Mouse (Mus musculus): ENCODE data around the gene Creb3l4.
"Not testable (repeated sequence)": the region's sequence is repeated elsewhere in the genome, so short reads cannot be mapped to it uniquely, and the experiment has no call there.

The Creb3l4 gene

GRCm38 (mm10) chr3:90264687-90265033, 21.3 kb upstream of the Creb3l4 start:
- no peak for DNase-seq

DNA sequence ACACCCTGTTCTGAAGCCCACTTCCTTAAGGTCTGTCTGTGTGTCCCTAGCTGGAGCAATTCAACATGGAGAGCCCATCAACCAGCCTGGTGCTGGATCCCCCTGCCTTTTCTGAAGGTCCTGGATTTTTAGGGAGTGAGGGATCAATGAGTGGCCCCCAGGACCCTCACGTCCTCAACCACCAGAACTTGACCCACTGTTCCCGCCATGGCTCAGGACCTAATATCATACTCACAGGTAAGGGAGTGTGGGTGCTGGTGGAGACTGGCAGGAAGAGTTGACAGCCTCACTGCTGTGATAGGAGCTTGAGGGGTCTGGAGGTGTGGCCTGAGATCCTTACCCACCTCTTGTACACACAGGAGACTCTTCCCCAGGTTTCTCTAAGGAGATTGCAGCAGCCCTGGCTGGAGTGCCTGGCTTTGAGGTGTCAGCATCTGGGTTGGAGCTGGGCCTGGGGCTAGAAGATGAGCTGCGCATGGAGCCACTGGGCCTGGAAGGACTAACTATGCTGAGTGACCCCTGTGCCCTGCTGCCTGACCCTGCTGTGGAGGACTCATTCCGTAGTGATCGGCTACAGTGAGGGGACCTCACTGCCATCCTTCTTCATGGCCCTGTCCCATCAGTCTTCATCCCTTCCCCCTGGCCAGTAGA, 19.9 kb upstream of the Creb3l4 start:
- DNase-seq = no peak

DNA sequence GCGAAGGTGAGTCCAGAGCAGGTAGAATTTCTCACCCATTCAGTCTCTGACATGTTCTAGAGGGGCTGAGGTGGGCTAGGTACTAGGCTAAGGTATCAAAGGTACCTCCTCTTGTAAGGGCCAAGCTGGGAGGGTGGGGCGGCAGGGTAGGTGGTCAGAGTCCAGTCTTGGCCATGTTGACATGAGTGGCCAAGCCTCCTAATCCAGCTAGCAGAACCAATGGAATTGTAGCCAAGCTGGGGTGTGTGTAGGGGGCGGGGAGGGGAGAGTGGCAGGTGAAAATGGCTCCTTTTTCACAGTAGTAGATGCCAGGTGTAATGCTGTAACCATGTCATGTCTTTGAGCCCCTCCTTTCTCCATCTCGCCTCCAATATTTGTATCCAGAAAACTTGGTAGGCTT, 15.2 kb upstream of the Creb3l4 start:
- peak; percentile 35 for DNase-seq

- peak; percentile 67 for DNase-seq
These were observed 13.6 kb upstream of the Creb3l4 start for GRCm38 (mm10) chr3:90256731-90257530.

DNA sequence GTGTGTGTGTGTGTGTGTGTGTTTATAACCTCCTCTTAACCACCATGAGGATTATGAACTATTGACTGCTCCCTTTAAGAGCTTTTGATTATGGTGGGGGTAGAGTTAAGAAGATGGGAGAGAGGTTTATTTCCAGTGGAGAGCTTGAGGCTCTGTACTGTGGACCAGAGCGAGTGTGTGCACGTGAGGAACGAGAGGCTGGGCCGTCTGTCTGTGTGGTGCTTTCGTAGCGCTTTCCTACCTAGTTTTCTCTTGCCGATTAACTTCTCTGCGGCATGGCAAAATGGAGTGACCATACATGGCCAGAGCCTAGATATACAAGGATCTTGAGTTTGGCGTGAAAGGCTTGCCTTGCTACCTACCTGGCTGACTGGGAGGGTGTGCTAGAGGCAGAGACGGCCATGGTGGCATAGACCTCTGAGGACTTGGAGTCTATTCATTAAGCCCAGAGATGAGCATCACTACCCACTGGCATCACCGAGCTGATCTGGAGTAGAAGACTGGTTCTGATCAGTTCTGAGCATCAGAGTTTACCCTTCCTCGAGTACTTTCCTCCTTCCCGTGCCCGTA, 12.6 kb upstream of the Creb3l4 start:
- no peak for DNase-seq

GRCm38 (mm10) chr3:90255194-90255565, 11.9 kb upstream of the Creb3l4 start:
- DNase-seq = no peak

DNA sequence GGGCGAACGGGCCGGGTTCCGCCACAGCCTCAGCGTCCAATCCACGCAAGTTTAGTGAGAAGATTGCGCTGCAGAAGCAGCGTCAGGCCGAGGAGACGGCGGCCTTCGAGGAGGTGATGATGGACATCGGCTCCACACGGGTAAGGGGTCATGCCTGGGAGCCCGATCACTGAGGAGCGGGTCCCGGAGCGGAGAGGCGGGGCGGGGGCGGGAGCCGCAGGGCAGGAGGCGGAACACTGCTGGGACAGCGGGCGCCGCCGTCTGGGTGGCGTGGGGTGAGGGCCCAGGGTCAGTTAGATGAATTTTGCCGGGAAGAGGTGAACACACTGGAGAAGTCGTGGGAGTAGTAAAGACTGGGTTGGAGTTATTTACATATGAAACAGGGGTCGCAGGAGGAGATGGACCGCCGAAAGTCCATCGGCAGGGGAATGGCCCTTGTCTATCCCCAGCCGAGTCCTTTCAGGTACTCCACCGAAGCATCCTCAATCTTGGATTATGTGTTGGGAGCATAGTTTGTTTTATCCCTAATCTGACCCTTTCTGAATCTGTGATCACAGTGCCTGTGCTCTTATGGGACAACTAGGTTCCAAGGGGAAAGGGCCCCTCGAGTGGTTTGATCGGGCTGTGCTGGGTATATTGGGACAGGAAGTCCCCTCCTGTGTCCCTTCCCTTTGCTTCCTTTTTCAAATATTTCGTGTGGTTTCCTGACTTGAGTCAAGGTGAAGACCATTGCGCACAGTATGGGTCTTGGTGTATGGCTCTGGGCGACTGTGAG, 11.3 kb upstream of the Creb3l4 start:
- DNase-seq = no peak

DNA sequence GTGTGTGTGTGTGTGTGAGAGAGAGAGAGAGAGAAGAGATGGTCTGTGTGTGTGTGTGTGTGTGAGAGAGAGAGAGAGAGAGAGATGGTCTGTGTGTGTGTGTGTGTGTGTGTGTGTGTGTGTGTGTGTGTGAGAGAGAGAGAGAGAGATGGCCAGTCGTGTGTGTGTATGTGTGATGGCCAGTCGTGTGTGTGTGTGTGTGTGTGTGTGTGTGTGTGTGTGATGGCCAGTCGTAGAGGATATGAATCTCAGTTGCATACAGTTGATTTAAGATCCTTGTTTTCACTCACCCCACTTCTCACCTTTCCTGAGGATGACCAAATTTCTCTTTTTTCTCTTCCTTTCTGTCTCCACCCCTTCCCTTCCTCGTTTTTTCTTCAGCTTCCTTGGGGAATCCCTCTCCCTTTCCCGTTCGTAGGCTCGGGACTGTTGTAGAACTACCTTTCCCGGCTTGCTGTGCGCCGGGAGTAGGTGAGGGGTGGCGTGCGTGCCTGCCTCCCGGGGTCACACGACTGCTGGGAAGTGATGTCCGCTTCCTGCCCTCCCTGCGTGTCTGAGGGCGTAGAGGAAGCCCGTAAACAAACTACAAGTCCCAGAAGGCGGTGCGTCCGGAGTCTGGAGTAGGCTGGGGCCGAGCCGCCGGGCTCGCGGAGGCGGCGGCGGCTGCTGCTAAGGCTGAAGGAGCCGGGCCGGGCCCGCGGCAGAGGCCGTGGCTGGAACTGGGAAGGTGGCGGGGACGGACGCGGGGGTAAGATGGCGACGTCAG, 10.5 kb upstream of the Creb3l4 start, which contains the start of gene Crtc2:
TSS of gene Crtc2 (plus strand) at position 511 of the 766 bp plus-strand sequence.
- peak; percentile 94 for DNase-seq

DNA sequence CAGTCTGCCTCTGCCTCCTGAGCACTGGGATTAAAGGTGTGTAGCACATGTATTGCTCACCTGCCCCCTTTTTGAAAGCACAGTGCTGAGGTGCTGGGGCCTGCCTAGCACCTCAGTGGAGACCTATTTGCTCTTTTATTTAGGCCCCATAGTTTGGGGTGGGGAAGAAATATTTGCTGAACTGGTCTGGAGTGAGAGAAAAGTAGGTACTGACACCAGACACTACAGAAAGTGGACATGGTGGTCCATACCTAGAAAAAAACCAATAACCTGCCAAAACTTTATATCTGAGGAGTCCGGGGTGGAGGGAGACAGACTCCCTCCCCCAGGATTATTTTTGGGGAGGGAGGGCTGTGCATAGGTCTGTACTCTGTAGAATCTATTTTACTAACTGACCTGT, 9.9 kb upstream of the Creb3l4 start:
- DNase-seq = not testable (repeated sequence)

DNA sequence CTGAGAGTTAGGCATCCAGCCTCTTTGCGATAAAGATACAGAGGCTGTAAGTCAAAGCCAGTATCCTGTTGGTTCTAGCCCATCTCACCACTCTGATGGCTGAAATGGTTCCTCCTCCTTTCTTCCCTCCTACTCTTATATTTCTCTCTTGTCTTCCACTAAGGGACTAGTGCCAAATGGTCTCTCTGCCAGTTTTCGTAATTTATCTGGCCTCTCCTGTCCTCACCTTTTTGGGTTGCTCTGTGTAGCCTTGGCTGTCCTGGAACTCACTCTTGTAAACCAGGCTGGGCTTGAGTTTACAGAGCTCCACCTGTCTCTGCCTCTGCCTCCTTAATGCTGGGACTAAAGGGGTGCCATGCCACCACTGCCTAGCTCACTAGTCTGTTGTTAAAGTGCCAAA, 9.3 kb upstream of the Creb3l4 start:
- not testable (repeated sequence) for DNase-seq

DNA sequence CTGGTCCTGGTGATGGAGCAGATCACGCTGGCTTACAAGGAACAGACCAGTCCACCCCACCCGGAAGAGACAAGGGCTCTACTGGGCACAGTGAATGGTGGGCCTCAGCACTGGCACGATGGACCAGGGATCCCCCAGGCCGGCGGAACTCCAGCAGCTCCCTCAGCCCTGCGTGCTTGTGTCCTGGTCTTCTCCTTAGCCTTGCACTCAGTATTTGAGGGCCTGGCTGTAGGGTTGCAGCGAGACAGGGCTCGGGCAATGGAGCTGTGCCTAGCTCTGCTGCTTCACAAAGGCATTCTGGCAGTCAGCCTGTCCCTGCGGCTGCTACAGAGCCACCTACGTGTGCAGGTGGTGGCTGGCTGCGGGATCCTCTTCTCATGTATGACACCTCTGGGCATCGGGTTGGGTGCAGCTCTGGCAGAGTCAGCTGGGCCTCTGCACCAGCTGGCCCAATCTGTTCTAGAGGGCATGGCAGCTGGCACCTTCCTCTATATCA, 8.5 kb upstream of the Creb3l4 start:
- not testable (repeated sequence) for DNase-seq

GRCm38 (mm10) chr3:90250791-90251190, 7.5 kb upstream of the Creb3l4 start:
- no peak for DNase-seq

DNA sequence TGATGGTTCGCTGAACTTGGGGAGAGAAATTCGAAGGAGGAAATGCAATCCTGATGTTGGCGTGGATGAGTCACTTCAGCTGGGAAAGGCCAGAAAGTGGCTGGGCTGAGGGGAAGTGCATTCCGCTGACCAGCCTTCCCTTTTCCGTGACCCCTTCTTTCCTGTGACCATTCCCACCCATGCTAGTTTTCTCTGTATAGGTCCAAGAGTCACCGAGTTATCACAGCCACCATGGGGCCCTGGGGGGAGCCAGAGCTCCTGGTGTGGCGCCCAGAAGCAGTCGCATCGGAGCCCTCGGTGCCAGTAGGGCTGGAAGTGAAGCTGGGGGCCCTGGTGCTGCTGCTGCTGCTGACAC, 5.4 kb upstream of the Creb3l4 start:
- DNase-seq = no peak

- DNase-seq = peak; percentile 94
These were observed 4.8 kb upstream of the Creb3l4 start, which contains the start of gene Slc39a1 for GRCm38 (mm10) chr3:90247960-90248745. Gene Slc39a1 (plus strand): TSS chr3:90248172.

DNA sequence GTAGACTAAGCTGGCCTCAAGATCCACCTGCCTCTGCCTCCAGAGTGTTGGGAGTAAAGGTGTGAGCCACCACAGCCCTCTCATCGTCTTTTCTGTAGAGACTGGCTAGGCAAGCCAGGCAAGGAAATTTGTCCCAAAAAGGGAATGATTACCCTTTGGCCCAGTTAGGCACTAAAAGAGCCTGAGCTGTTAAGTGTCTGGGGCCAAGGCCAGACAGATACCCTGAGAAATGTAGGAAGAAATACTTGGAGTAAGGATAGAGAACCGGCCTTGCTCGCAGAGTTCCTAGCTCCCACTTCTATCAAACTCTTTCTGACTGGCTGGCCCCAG, 4.3 kb upstream of the Creb3l4 start:
- DNase-seq = no peak

- no peak for DNase-seq
These were observed 2.1 kb upstream of the Creb3l4 start for GRCm38 (mm10) chr3:90245406-90245805.

DNA sequence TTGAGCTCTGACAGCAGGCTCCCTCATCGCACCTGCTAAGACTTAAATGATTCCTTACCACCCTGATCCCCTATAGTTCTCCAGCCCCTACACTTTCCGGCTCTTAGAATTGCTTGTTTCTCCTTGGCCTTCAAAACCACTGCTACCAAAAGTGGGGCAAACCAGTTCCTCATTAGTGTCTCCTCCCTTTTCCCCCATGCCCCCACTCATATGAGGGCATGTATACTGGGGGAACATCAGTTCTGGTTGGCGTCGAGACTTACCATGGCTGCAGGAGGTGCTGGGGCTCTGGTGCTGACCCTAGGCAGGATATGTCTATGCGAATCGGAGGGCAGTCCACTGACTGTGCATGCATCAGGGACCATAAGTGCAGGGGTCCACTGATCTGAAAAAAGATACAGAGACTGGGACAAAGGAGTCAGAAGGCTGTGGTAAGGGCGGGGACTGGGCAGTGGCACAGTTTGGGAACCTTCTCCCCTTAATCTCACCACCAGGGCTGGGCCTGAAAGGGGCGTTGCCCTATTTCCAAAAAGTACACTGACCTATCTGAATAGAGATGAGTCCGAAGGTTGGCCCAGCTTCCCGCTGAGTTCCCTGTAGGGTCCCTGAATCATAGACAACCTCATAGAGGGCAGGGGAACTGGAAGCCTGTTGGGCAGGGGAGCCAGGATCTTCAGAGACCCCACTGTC, 1.5 kb downstream of the Creb3l4 start:
- no peak for DNase-seq

DNA sequence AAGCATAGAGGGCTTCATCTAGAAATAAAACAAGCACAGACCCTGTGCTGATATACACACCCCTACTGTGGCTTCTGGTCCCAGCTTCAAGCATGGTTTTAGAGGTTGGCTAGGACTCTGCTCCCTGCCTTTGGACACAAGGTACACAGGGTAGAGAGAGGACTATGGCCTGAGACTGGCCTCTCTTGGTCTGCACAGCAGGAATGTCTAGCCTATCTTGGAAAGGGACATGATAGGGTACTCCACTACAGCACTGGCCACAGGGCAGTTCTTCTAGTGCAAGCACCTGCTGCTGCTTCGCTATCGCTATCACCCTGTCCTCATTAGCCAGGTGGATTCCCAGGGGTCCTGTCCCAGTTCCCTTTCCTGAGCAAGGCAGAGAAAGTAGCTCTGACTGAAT, 2.1 kb downstream of the Creb3l4 start:
- no peak for DNase-seq

GRCm38 (mm10) chr3:90231507-90232333, 11.6 kb downstream of the Creb3l4 start, which contains the start of gene Jtb:
Gene Jtb (plus strand): TSS chr3:90231597.
- DNase-seq = peak; percentile 94

DNA sequence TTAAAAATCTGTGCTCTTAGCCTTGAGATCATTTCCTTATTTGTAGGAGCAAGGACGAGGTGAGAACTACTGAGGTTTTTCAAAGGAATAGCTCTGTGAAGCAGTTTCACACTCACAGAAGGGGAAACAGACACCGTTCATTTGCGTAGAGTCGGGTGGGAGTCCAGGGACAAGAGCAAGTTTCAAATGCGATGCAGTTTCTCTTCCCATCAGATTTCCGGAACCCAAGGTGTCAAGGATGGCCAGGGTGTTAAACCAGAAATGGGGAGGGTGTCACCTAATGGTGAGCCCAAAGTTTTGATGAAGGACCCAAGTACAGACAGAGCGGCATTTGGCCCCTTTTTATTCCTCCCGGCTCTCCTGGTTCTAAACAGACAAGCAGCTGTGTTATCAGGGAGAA, 12.2 kb downstream of the Creb3l4 start:
- no peak for DNase-seq
